8 mouse cellular contexts compared by ENCODE assay signal in the genomic region with DNA sequence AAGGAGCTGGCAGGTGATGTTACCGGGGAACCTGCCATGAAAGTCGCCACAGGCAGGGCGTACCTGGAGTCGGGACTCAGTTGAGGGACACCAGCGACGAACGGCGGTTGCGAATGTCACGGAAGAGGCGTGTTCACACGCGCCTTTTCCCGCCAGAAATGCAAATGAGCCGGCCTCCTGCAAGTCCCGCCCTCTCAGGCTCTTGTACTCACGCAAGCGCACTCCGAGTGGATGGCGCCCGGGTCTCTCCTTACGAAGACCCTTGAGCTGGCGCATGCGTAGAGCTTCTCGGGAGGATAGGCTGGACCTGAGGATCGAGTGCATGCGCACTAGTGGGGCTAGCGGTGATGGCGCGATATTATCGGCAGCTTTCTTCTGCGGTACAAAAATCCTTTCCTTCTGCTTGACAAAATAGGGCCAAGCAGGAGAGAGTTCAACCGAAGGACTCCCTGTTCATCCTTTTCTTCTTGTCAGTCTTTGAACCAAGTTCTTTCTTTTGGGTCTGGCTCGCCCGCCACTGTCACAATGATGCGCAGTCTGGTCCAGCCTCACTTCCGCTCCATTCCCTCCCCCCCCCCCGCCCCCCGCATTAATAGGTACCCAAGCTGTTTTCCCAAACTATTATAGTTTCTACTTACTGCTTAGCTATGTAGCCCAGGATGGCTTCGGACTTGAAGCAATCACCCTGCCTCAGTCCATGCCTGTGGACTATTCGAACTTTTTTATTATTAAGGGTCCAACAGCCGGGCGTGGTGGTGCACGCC. TPM values are rescaled to one million over a fixed set of nuclear protein-coding genes. Genes with fewer than 3 reads are reported as not detected.
DNase-seq lines count a peak whose midpoint lies in the region; ATAC-seq and TF ChIP-seq lines count a peak whose summit lies in the region.

Gene Ccdc155, minus strand, starts transcription at position 513 of the 764 bp plus-strand sequence.

- no peaks in the 10 kb centered on the region for H3K4me1 ChIP-seq in ES-Bruce4 (ENCODE audit: control insufficient read depth, insufficient read depth, low read length)
- peaks cover 4% of the 10 kb centered on the region; the same call in 1 of the 2 replicates for H3K4me1 ChIP-seq in forebrain, embryonic 16.5 days (replicated peaks; ENCODE audit: control insufficient read depth, insufficient read depth, low read length)
- no peaks in the 10 kb centered on the region for H3K4me1 ChIP-seq in neural tube, embryonic 14.5 days (ENCODE audit: control insufficient read depth, insufficient read depth, low read length)
- H3K4me1 ChIP-seq in testis, adult 2 months (ENCODE audit: control insufficient read depth, insufficient read depth, low read length) = no peaks in the 10 kb centered on the region

- H3K27ac ChIP-seq in ES-Bruce4 (ENCODE audit: insufficient read depth, low read length) = no peak within 1 kb of the TSS
- H3K27ac ChIP-seq in forebrain, embryonic 16.5 days (ENCODE audit: low read length) = peak within 1 kb of the TSS; percentile 75
- peak within 1 kb of the TSS; percentile 56; the same call in 1 of the 2 replicates for H3K27ac ChIP-seq in neural tube, embryonic 14.5 days (ENCODE audit: low read depth, low read length)
- H3K27ac ChIP-seq in testis, adult 2 months (ENCODE audit: control insufficient read depth, insufficient read depth, low read depth, low read length) = peak within 1 kb of the TSS; percentile 91

- no peak for TF ChIP-seq EP300 in ES-Bruce4 (IDR thresholded peaks at IDR 0.05; ENCODE audit: insufficient read depth, low read depth, low read length)

- H3K4me3 ChIP-seq in ES-Bruce4 (ENCODE audit: low read depth, low read length) = peak within 1 kb of the TSS; percentile 70
- H3K4me3 ChIP-seq in forebrain, embryonic 16.5 days (replicated peaks; ENCODE audit: low read length) = peak within 1 kb of the TSS; percentile 55
- peak within 1 kb of the TSS; percentile 39 for H3K4me3 ChIP-seq in neural tube, embryonic 14.5 days (ENCODE audit: low read depth, low read length)
- peak within 1 kb of the TSS; percentile 69 for H3K4me3 ChIP-seq in testis, adult 2 months (ENCODE audit: control insufficient read depth, low read depth, low read length)

- intact Hi-C loops in heart, postnatal 36 days (cut with DNase I) = loop anchor here (5.0 kb wide), 1 partner anchor 83 kb away; no protein-coding TSS in a partner anchor

- peak within 1 kb of the TSS; percentile 67 for H3K4me2 ChIP-seq in forebrain, embryonic 16.5 days (ENCODE audit: low read length)
- peak within 1 kb of the TSS; percentile 49 for H3K4me2 ChIP-seq in neural tube, embryonic 14.5 days (ENCODE audit: low read depth, low read length)

- TF ChIP-seq POLR2A in ES-Bruce4 (IDR thresholded peaks at IDR 0.05; ENCODE audit: insufficient read depth, low read length) = peak; percentile 75
- TF ChIP-seq POLR2A in testis, adult 2 months (IDR thresholded peaks at IDR 0.05; ENCODE audit: control insufficient read depth, low read depth, low read length) = peak; percentile 98

- H3K36me3 ChIP-seq in ES-Bruce4 (ENCODE audit: control insufficient read depth, insufficient read depth, low read length, poor library complexity, severe bottlenecking) = no peaks in the 10 kb centered on the region
- H3K36me3 ChIP-seq in forebrain, embryonic 16.5 days (ENCODE audit: control insufficient read depth, insufficient read depth) = no peaks in the 10 kb centered on the region
- H3K36me3 ChIP-seq in neural tube, embryonic 14.5 days (ENCODE audit: control insufficient read depth, insufficient read depth, low read length) = no peaks in the 10 kb centered on the region
- 0 out of 2 replicates have a peak, but pooled peaks cover 1% of the 10 kb centered on the region for H3K36me3 ChIP-seq in testis, adult 2 months (ENCODE audit: control insufficient read depth, insufficient read depth, low read length)

- ATAC-seq in forebrain, embryonic 16.5 days = peak; percentile 100
- peak; percentile 97 for ATAC-seq in neural tube, embryonic 14.5 days (ENCODE audit: low read depth)

- no peaks in the 10 kb centered on the region for H3K9me3 ChIP-seq in ES-Bruce4 (replicated peaks; ENCODE audit: control insufficient read depth, insufficient read depth, low read length, poor library complexity, severe bottlenecking)
- no peaks in the 10 kb centered on the region for H3K9me3 ChIP-seq in forebrain, embryonic 16.5 days (ENCODE audit: control insufficient read depth, low read length)
- H3K9me3 ChIP-seq in neural tube, embryonic 14.5 days (ENCODE audit: control insufficient read depth, low read length) = no peaks in the 10 kb centered on the region

- peak; percentile 94 to 97 for DNase-seq in cerebellum, adult 18-20 months
- peak; percentile 76 to 80 for DNase-seq in heart, postnatal 36 days
- DNase-seq in layer of hippocampus, adult 18-20 months (ENCODE audit: low spot score in 2 of 2) = peak; percentile 91 to 93
- DNase-seq in lung, adult 18-20 months = peak; percentile 94 to 96

- no peaks in the 10 kb centered on the region for H3K27me3 ChIP-seq in ES-Bruce4 (ENCODE audit: control insufficient read depth, insufficient read depth, low read length, poor library complexity, severe bottlenecking)
- H3K27me3 ChIP-seq in forebrain, embryonic 16.5 days (replicated peaks; ENCODE audit: control insufficient read depth, insufficient read depth, low read length) = no peaks in the 10 kb centered on the region
- H3K27me3 ChIP-seq in neural tube, embryonic 14.5 days (ENCODE audit: control insufficient read depth, insufficient read depth, low read length) = no peaks in the 10 kb centered on the region
- H3K27me3 ChIP-seq in testis, adult 2 months (ENCODE audit: control insufficient read depth, insufficient read depth, low read length) = no peaks in the 10 kb centered on the region

- 8% methylated on average over 43 of the region's 44 CpGs for WGBS in forebrain, embryonic 16.5 days
- 8% methylated on average over 44 of the region's 44 CpGs for WGBS in neural tube, embryonic 14.5 days

- H3K9ac ChIP-seq in ES-Bruce4 (ENCODE audit: low read depth, poor library complexity, severe bottlenecking) = peak within 1 kb of the TSS; percentile 51
- peak within 1 kb of the TSS; percentile 54 for H3K9ac ChIP-seq in forebrain, embryonic 16.5 days (replicated peaks; ENCODE audit: low read depth, low read length)
- H3K9ac ChIP-seq in neural tube, embryonic 14.5 days (replicated peaks; ENCODE audit: low read depth, low read length) = peak within 1 kb of the TSS; percentile 48

- no peak for TF ChIP-seq CTCF in ES-Bruce4 (IDR thresholded peaks at IDR 0.05; ENCODE audit: low read depth, low read length)
- TF ChIP-seq CTCF in testis, adult 2 months (IDR thresholded peaks at IDR 0.05; ENCODE audit: control insufficient read depth, insufficient read depth, insufficient replicate concordance, low read depth, low read length) = no peak

RNA-seq across cellular contexts. Expression of gene Ccdc155, which starts in this region (rescaled TPM):
- 2.2 and 2.6 TPM in 2 replicates for polyA plus RNA-seq in ES-Bruce4 (2011; ENCODE audit: insufficient read depth, insufficient read length, low read depth, missing spikeins)
- 0.58 and 0.95 TPM in 2 replicates for polyA plus RNA-seq in forebrain, embryonic 16.5 days (2015; fragmentation: Nextera tagmentation; extraction: Ambion mirVana)
- total RNA-seq in heart, postnatal 36 days (2021) = not detected
- 1 to 10 TPM; 2.2 to 3.4 TPM for total RNA-seq in layer of hippocampus, adult 18-20 months (2021)
- 0.15 and 0.50 TPM in 2 replicates for polyA plus RNA-seq in neural tube, embryonic 14.5 days (2014; fragmentation: Nextera tagmentation; extraction: Ambion mirVana)
- polyA plus RNA-seq in testis, adult 2 months (2012; rRNA removed) = 78.3 and 81.9 TPM in 2 replicates

Comparison
In these comparisons a context has a peak if more than half of its experiments do, and no peak if none do; other contexts are left out.
1. RNA of gene Ccdc155 (polyA plus RNA-seq): 78.3 to 81.9 TPM in testis, adult 2 months; 2.2 to 2.6 TPM in ES-Bruce4, 0.58 to 0.95 TPM in forebrain, embryonic 16.5 days and 0.15 to 0.50 TPM in neural tube, embryonic 14.5 days; every median in the first group is over 10 times any median in the second.
2. Peak in ATAC-seq, H3K4me3 ChIP-seq, H3K27ac ChIP-seq, H3K9ac ChIP-seq and H3K4me2 ChIP-seq in forebrain, embryonic 16.5 days; RNA of the gene not detected or under 1 TPM.
3. Peak in DNase-seq in heart, postnatal 36 days; RNA of the gene not detected or under 1 TPM.
4. Peak in ATAC-seq, H3K4me3 ChIP-seq, H3K27ac ChIP-seq, H3K9ac ChIP-seq and H3K4me2 ChIP-seq in neural tube, embryonic 14.5 days; RNA of the gene not detected or under 1 TPM.
5. Peak in every context shown above with its lines, with median percentiles within 50 percentile points of each other: H3K4me3 ChIP-seq, H3K9ac ChIP-seq and DNase-seq.